Mouse (Mus musculus) T-helper 2 cell (primary cell): ENCODE results near the gene Nipsnap1.

Experiments used
- in situ Hi-C: fragments of 300-600 bp; cut with MboI, MseI; formaldehyde crosslinking; loops from one replicate; pipeline ENCODE4 v1.15.1; 2025; ENCODE audit warnings: high pct_unique_total_duplicates

Nipsnap1 gene

DNA sequence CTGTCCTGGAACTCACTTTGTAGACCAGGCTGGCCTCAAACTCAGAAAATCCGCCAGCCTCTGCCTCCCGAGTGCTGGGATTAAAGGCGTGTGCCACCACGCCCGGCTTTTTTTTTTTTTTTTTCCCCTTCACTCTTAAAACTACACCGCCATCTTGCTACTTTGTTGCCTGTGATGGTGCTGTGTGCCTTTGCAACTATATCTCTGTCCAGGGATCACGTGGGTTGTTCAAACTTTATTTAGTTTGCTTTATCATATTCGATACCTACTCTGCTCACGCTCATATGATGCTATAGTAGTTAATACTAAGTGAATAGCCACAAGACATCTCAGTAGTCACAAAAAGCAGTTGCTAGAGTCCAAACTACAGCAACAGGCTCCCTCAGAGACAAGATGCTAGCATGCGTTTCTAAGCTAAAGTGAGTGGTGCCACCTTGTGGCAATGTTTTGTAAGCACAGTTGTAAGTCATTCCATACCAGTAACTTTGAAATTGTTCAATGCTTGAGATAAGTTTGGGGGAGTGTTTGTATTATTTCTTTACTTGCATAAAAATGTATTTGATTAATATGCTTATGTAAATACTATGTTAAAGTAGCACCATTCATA, 8.0 kb upstream of the Nipsnap1 start:
- in situ Hi-C loops = no loop called here

DNA sequence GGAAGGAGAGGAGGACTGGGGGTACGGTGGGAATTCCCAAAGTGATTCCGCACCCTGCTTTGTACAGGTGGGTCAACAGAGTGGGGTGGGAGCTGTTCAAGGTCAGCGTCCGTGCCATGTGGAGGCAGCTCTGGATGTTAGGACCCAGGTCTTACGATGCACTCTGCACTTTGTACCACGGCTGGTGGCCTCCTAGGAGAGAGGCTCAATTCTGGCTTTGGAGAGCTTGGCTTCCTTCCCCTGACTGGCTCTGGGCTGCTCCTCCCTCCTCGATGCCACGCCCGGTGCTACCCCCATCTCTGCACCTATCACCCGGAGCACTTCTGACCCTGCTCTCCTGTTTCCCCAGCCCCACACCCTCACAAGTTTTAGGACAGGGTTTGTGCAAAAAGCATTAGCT, 800 bp downstream of the Nipsnap1 start:
- in situ Hi-C loops = no loop called here

DNA sequence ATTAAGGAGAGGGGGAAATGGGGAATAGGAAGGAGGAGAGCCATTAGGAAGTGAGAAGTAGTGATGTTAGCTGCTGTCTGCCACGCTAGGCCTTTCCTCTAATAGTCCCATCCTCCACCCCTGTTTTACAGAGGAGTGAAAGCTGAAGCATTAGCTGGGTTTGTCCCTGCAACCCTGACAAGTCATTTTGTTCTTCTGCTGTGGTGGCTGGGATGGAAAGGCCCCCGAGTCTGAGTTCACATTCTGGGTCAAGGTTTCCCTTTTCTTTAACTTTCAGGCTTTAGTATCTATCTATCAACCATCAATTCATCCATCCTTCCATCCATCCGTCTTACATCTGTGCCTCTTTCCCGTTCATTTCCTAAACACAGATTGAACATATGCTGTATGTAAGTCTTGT, 7.3 kb downstream of the Nipsnap1 start:
- in situ Hi-C loops = loop anchor here (5.0 kb wide), 1 partner anchor 39 kb away; no protein-coding TSS in a partner anchor

DNA sequence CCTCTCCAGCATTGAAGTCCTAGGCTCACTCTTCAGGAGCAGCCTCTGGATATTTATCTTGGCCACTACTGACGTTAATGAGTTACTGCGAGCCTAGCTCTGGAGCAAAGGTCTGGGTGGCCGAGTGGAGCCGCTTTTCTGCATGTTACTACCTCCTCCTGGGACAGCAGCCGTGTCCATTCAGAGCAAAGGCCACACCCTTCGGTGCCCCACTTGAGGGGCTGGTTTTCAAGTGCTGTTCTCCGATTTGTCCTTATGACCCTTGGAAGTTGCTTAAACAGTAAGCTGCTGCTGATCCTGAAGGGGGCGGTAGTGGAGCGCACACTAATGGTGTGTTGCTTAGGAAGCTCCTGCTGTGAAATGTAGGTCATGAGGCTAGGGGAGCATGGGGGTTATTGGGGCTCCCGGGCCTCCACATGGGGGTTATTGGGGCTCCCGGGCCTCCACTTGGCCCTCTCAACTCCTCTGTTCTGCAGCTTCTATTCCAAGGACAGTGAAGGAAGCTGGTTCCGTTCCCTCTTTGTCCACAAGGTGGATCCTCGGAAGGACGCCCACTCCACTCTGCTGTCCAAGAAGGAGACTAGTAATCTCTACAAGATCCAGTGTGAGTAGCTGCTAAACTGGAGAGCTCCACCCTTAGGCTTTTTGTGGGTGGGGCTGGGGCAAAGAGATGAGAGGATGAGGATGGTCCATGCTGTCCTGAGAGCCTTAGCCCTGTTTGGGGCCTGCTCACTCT, 9.3 kb downstream of the Nipsnap1 start:
- in situ Hi-C loops = loop anchor here (5.0 kb wide), 1 partner anchor 41 kb away; no protein-coding TSS in a partner anchor

DNA sequence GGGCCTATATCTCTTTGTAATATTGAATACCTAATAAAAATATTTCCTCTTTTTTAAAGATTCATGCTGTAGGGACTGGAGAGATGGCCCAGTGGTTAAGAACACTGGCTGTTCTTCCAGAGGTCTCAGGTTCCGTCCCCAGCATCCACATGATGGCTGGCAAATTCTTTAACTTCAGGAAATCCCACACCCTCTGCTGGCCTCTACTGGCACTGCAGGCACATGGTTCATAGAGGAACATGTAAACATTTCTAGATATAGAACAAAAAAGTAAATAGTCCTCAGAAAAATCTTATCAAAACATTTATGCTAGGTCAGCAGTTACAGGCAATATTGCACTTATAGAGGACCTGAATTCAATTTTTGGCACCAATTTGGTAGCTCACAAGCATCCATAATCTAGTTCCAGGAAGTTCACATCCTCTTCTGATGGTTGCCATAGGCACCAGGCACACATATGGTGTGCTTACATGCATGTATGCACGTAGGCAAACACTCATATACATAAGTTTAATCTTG, 11.7 kb downstream of the Nipsnap1 start:
- in situ Hi-C loops = no loop called here

DNA sequence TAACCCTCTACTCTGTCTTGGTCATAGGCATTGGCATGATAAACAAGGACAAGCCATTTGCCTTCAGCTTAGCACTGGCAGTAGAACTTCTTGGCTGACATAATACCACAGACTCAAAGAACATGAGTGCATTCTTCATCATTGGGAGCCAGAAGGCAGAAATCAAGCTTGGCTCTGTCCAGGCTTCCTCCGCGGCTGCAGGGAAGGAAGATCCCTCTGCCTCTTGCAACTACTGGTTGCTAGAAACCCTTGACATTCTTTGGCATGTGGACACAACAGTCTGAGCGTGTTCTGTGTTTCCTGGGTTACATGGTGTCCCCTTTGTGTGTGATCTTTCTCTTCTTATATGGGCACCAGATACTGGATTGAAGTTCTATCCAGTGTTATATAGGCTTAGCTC, 13.2 kb downstream of the Nipsnap1 start:
- in situ Hi-C loops = no loop called here

DNA sequence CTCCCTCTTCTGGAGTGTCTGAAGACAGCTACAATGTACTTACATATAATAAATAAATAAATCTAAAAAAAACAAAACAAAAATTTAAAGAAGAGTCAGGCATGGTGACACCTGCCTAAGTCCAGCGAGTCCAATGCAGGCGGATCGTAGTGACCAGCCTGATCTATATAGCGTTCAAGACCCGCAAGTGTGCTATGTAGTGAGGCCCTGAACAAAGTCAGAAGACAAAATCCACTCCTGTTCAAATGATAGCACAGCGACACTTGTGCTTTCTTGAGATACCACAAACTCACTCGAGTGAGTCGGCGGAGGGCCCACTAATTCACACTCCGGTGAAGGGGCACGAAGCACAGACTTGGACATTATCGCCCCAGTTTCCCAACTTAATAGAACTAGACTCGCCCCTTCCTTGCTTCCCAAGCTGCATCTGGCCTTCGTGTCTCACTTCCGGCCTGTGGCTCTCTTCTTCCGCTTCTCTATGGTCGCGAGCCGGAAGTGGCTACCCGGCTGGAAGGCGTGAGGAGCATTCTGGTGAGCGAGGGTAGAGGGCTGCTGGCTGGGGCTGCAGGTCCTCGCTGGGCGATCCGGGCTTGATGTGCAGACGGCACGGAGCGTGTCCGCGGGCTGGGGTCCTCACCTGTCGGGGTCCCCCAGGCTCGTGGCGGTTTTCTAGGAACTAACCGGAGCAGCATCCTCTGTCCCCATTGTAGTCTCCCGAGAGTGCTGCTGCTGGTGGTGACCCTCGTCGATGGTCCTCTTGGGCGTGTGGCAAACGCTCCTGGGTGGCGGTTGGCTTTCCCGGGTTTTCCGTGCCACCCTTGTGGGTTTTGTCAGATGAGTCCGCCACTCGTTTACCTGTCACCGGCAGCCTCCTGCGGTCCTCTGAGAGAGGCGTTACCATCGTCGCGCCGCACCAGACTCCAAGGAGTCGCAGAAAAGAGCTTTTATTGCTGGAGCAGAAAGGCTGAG, 21.4 kb downstream of the Nipsnap1 start, which contains the start of gene Thoc5:
TSS of gene Thoc5 (plus strand) at position 473 of the 969 bp plus-strand sequence.
- in situ Hi-C loops = no loop called here

DNA sequence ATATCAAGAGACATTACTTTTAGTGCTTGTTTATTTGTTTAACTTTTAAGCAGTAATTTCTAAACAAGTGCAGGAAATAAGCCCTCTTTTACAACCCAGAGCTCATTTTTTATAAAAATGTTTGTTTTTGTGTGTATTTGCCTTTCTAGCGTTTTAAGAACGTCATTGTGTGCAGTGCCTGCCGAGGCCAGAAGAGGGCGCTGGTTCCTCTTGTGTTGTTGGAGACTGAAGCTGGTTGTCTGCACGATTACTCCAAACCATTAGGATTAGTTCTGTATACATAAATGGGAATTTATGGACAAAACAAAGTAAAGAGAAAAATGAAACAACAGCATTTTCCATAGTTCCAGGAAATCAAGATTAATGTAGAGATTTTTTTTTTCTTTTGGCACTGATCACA, 26.7 kb downstream of the Nipsnap1 start:
- in situ Hi-C loops = no loop called here

DNA sequence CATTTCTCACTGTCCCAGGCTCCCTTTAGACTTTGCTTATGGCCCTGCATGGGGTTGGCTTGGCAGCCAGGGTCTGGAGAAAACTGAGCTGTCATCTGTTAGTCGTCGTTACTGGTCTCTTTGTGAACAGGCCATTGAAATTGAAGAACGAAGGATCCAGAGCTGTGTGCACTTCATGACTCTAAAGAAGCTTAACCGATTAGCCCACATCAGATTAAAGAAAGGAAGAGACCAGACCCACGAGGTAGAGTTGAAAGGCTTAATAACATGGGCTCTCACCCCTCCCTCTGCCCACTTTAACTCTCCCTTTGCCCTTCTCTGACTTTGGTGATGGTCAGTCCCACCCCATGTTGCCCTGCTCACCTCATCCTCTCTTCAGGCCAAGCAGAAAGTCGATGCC, 28.2 kb downstream of the Nipsnap1 start:
- in situ Hi-C loops = no loop called here

DNA sequence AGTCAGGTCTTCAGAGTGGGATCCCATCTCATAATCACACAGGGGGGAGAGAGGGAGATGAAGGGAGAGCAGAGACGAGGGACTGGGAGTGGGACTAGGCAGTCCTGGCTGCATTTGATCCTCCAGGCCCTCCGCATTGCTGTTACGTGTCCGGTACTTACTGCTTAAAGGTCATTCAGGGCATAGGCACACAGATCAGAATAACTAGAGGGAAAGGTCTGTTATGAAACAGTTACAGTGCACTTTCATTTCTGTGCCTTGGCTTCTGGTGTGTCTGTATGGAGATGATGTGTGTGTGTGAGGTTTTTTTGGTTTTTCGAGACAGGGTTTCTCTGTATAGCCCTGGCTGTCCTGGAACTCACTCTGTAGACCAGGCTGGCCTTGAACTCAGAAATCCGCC, 32.5 kb downstream of the Nipsnap1 start:
- in situ Hi-C loops = no loop called here

DNA sequence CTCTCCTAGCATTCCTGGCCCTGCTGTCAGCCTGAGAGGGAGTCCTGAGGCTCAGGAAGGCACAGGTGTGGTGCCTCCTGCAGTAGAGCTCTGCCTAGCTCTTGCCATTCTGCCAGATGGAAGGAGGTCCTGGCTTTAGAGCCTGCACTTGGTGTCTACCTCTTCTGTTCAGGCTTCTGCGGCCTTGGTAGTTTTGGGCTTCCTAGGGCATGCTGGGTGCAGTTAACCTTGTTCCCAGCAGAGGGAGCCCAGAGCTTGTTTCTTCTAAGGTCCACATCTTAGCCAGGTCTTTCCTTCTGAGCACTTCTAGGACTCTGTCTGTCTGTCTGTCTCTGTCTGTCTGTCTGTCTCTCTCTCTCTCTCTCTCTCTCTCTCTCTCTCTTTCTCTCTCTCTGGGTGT, 42.3 kb downstream of the Nipsnap1 start:
- in situ Hi-C loops = loop anchor here (5.0 kb wide), 1 partner anchor 56 kb away; no protein-coding TSS in a partner anchor

DNA sequence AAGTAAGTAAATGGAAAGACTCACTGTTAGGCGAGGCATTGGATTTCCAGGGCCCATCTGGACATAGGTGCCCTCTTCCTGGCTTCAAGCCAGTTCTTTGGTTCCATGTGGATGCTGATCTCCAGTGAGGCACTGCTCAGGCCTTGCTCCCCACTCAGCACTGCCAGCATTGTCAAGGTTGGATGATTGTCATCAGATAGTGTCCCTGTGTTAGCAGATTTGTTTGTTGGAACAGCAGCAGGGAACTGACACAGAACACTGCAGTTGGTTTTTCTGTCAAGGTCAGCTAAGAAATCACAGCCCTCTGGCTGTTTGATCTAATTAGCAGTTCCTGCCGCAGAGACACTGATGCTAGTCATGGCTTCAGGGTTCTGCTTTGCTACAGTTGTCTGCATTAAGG, 47.5 kb downstream of the Nipsnap1 start:
- in situ Hi-C loops = no loop called here

DNA sequence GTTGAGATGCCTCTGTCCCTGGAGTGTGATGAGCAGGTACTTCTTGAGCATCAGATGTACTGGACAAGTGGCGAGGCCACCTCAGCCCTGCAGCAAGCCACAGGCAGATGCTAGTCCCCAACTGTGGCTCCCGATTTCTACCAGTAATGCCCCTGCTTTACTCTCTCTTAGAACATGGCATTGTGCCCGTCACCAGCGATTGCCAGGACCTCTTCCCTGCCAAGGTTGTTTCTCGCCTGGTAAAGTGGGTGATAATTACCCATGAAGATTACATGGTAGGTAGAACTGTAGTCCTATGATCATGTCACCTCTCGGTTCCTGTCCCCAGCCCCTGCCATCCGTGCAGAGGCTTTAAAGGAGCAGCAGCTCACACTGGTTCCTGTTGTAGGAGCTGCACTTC, 48.0 kb downstream of the Nipsnap1 start:
- in situ Hi-C loops = no loop called here

DNA sequence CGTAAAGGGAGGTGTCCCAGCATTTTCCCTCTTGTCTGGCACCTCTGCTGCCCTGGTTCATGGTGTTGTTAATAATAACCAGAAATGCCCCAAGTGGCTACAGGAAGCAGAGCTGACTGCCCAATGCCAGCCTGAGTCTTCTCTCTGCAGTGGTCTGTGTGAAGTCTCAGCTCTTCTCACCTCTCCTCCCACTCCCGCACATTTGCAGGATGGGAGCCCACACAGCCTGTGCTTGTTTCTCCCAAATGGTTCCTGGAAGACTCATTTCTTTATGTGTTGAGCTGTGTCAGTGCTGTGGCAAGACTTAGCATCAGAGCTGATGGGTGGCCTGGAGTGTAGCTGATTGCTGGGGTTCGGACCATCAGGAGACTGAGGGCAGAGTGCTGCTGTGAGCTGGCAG, 53.5 kb downstream of the Nipsnap1 start:
- in situ Hi-C loops = no loop called here

DNA sequence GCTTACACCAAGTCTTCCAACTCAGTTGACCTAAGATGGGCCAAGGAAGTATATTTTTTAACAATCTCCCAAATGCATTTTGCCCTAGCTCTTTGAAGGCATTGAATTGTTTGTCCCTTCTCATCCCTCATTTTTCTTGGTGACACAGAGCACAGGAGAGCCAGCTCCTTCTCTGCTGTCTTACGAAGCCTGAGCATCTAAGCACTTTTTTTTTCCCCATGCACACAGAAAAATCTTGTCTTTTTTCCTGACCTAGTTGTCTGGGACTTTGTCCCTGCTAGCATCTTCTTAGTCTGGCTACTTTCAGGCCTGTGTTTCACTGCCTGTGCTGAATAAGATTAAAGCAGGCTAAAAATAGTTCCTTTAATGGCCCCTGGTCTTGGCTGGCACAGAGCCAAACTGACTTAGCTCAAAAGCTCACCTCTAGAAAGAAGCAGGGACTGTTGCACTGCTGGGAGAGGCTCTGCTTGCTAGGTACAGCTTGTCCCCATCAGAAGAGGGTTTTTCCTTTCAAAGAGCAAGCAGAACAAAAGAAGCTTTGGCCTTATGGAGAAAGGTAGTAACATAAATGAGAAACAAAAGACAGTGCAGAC, 57.4 kb downstream of the Nipsnap1 start:
- in situ Hi-C loops = no loop called here

DNA sequence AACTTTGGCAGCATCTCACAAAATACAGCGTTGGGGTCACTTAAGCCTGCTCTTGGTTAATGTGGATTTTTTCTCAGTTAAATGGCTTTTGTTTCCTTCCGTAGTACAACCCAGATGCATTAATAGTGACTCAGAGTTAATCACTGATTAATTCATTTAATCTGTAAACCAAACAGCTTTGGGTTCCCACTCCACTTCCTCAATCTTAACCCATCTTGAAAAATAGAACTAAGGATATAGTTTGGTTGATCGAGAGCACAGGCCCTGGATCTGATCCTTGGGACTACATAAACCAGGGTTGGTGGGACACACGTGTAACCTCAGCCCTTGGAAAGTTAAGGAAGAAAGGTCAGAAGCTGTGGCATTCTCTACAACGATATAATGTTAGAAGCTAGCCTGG, 62.5 kb downstream of the Nipsnap1 start:
- in situ Hi-C loops = no loop called here
